Mouse (Mus musculus): ENCODE results near the gene Sephs2. TPM values are rescaled to one million over a fixed set of nuclear protein-coding genes. Genes with fewer than 3 reads are reported as not detected.

Gene Sephs2
- polyA plus RNA-seq, 1 experiment from 2014 or later: 180 TPM

DNA sequence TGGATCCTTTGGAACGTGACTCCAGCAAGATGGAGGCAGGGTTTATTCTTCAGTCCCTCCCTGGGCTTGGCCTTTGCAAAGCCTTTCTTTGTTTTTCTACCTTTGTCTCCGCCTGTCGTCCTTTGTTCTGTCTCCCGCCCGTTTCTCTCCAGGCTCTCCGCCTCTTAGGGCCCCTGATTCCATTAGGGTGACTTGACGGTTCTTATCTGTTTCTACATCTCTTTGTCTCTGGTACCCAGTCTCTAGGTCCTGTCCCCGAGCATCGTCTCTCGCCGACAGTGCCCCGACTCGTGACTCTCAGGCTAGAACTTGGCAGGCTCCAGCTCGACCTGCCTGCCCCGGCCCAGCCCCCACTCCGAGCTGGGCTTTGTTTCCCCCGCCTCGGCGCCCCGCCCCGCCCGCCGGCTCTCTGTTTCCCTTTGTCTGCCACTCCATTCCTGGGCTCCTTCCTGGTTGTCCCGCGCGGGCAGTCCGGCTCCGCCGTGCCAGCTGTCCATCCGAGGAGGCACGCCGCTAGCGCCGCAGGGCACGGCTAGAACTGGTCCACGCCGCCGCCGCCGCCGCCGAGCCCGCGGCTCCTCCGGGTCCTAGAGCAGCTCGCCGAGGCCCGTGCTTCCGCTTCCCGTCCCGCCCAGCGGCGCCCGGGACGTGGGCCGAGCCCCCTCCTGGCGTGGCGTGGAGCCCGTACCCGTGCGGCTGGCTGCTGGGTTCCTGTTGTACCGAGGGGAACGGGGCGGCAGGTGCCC, 41.1 kb downstream of the Sephs2 start, which contains the start of the genes Zfp553 and Sept1:
Gene Zfp553, plus strand, starts transcription at position 440 of the 746 bp plus-strand sequence.
Gene Sept1, minus strand, starts transcription at position 509 of the 746 bp plus-strand sequence.
- H3K4me1 ChIP-seq (ENCODE audit: control insufficient read depth, low read depth, low read length): peaks cover 22% of the 10 kb centered on the region
- peak; percentile 84 for ATAC-seq (ENCODE audit: low read depth)
- no peaks in the 10 kb centered on the region for H3K27me3 ChIP-seq (ENCODE audit: control insufficient read depth, insufficient read depth, low read depth, low read length)
- H3K9me3 ChIP-seq (replicated peaks; ENCODE audit: control insufficient read depth, low read length): no peaks in the 10 kb centered on the region
- H3K4me3 ChIP-seq (ENCODE audit: low read depth, low read length): peak within 1 kb of the TSS; percentile 92
- peak within 1 kb of the TSS; percentile 95 for H3K9ac ChIP-seq (ENCODE audit: low read depth, low read length)
- under 1% methylated on average over 64 of the region's 64 CpGs for WGBS (ENCODE audit: insufficient replicate concordance)
- H3K27ac ChIP-seq (ENCODE audit: low read length): peak within 1 kb of the TSS; percentile 91
- H3K4me2 ChIP-seq (ENCODE audit: low read depth, low read length): peak within 1 kb of the TSS; percentile 76
- peaks cover 18% of the 10 kb centered on the region for H3K36me3 ChIP-seq (ENCODE audit: control insufficient read depth, insufficient read depth)

GRCm38 (mm10) chr7:127231826-127232621, 41.8 kb downstream of the Sephs2 start:
- H3K4me1 ChIP-seq (ENCODE audit: control insufficient read depth, low read depth, low read length): peaks cover 30% of the 10 kb centered on the region
- ATAC-seq (ENCODE audit: low read depth): no peak
- peak overlapping the region; percentile 95 for H3K9ac ChIP-seq (ENCODE audit: low read depth, low read length)
- H3K27me3 ChIP-seq (ENCODE audit: control insufficient read depth, insufficient read depth, low read depth, low read length): no peaks in the 10 kb centered on the region
- peak overlapping the region; percentile 76 for H3K4me2 ChIP-seq (ENCODE audit: low read depth, low read length)
- H3K27ac ChIP-seq (ENCODE audit: low read length): peak overlapping the region; percentile 91
- 4% methylated on average over 20 of the region's 20 CpGs for WGBS (ENCODE audit: insufficient replicate concordance)
- peaks cover 18% of the 10 kb centered on the region for H3K36me3 ChIP-seq (ENCODE audit: control insufficient read depth, insufficient read depth)
- peak overlapping the region; percentile 92 for H3K4me3 ChIP-seq (ENCODE audit: low read depth, low read length)
- no peaks in the 10 kb centered on the region for H3K9me3 ChIP-seq (replicated peaks; ENCODE audit: control insufficient read depth, low read length)

GRCm38 (mm10) chr7:127231376-127231775, 42.5 kb downstream of the Sephs2 start:
- Histone ChIP-seq H3K36me3 (ENCODE audit: control insufficient read depth, insufficient read depth) (peaks cover 15% of the 10 kb centered on the region), H3K4me1 (ENCODE audit: control insufficient read depth, low read depth, low read length) (peaks cover 34% of the 10 kb centered on the region), H3K4me3 (ENCODE audit: low read depth, low read length) (peak overlapping the region; percentile 92), H3K4me2 (ENCODE audit: low read depth, low read length) (peak overlapping the region; percentile 76), H3K9ac (ENCODE audit: low read depth, low read length) (peak overlapping the region; percentile 95), H3K27me3 (ENCODE audit: control insufficient read depth, insufficient read depth, low read depth, low read length) (no peaks in the 10 kb centered on the region), H3K9me3 (replicated peaks; ENCODE audit: control insufficient read depth, low read length) (no peaks in the 10 kb centered on the region), H3K27ac (ENCODE audit: low read length) (no peak overlapping the region; the same call in 1 of the 2 replicates)
- no peak for ATAC-seq (ENCODE audit: low read depth)
- WGBS (ENCODE audit: insufficient replicate concordance): 46% methylated on average over 3 of the region's 3 CpGs

DNA sequence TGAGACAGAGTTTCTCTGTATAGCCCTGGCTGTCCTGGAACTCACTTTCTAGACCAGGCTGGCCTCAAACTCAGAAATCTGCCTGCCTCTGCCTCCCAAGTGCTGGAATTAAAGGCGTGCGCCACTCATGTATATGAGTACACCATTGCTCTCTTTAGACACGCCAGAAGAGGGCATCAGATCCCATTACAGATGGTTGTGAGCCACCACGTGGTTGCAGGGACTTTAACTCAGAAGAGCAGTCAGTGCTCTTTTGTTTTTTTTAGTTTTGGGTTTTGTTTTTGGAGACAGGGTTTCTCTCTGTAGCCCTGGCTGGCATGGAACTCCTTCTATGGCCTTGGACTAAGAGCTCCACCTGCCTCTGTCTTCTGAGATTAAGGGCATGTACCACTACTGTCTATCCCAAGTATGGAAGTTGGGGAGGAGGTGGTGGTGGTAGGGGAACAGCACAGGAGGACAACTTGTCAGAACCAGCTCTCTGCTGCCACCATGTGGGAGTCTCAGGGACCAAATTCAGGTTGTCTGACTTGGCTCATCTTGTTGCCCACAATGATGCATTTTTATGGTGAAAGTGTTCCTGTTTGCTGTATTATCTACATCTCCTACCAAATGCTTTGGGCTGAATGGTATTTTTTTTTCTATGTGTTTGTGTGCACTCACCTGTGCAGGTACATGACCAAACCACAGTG, 45.1 kb downstream of the Sephs2 start:
- Histone ChIP-seq H3K9me3 (replicated peaks; ENCODE audit: control insufficient read depth, low read length) (no peaks in the 10 kb centered on the region), H3K27me3 (ENCODE audit: control insufficient read depth, insufficient read depth, low read depth, low read length) (no peaks in the 10 kb centered on the region), H3K36me3 (ENCODE audit: control insufficient read depth, insufficient read depth) (0 out of 2 replicates have a peak, but pooled peaks cover 2% of the 10 kb centered on the region), H3K4me3 (ENCODE audit: low read depth, low read length) (no peak overlapping the region), H3K9ac (ENCODE audit: low read depth, low read length) (no peak overlapping the region), H3K4me2 (ENCODE audit: low read depth, low read length) (no peak overlapping the region), H3K4me1 (ENCODE audit: control insufficient read depth, low read depth, low read length) (peaks cover 56% of the 10 kb centered on the region), H3K27ac (ENCODE audit: low read length) (peak overlapping the region; percentile 55)
- WGBS (ENCODE audit: insufficient replicate concordance): 44% methylated on average over 4 of the region's 4 CpGs
- peak; percentile 17 for ATAC-seq (ENCODE audit: low read depth)

GRCm38 (mm10) chr7:127225147-127225995, 48.5 kb downstream of the Sephs2 start:
- 52% methylated on average over 11 of the region's 11 CpGs for WGBS (ENCODE audit: insufficient replicate concordance)

DNA sequence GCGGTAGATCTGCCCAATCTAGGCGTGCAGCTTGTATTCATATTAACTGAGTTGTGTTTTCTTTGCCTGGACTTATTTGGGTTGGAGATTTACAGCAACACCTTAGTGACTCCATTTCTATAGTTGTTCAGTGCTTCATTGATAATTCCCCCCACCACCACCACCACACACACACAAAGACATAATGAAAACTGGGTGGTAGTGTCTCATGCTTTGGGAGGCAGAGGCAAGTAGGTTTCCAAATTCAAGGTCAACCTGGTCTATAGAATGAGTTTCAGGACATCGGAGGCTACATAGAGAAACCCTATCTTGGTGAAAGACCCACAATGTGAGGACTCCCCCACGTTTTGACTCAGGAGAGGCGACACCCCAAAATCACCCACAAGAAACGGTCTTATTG, 49.2 kb downstream of the Sephs2 start:
- H3K9me3 ChIP-seq (replicated peaks; ENCODE audit: control insufficient read depth, low read length): no peaks in the 10 kb centered on the region
- H3K36me3 ChIP-seq (ENCODE audit: control insufficient read depth, insufficient read depth): 0 out of 2 replicates have a peak, but pooled peaks cover 2% of the 10 kb centered on the region
- peak overlapping the region; percentile 94 for H3K27ac ChIP-seq (ENCODE audit: low read length)
- H3K4me3 ChIP-seq (ENCODE audit: low read depth, low read length): no peak overlapping the region
- no peak overlapping the region for H3K9ac ChIP-seq (ENCODE audit: low read depth, low read length)
- ATAC-seq (ENCODE audit: low read depth): no peak
- no peaks in the 10 kb centered on the region for H3K27me3 ChIP-seq (ENCODE audit: control insufficient read depth, insufficient read depth, low read depth, low read length)
- H3K4me2 ChIP-seq (ENCODE audit: low read depth, low read length): no peak overlapping the region
- WGBS (ENCODE audit: insufficient replicate concordance): 79% methylated on average over 6 of the region's 6 CpGs
- H3K4me1 ChIP-seq (ENCODE audit: control insufficient read depth, low read depth, low read length): peaks cover 51% of the 10 kb centered on the region

More at GRCm38 (mm10) chr7:127225147-127225995, 48.5 kb downstream of the Sephs2 start:
- Histone ChIP-seq H3K4me2 (ENCODE audit: low read depth, low read length) (peak overlapping the region; percentile 60), H3K4me3 (ENCODE audit: low read depth, low read length) (peak overlapping the region; percentile 21), H3K27ac (ENCODE audit: low read length) (peak overlapping the region; percentile 94), H3K9me3 (replicated peaks; ENCODE audit: control insufficient read depth, low read length) (no peaks in the 10 kb centered on the region), H3K9ac (ENCODE audit: low read depth, low read length) (peak overlapping the region; percentile 53), H3K27me3 (ENCODE audit: control insufficient read depth, insufficient read depth, low read depth, low read length) (no peaks in the 10 kb centered on the region), H3K36me3 (ENCODE audit: control insufficient read depth, insufficient read depth) (0 out of 2 replicates have a peak, but pooled peaks cover 2% of the 10 kb centered on the region), H3K4me1 (ENCODE audit: control insufficient read depth, low read depth, low read length) (peaks cover 51% of the 10 kb centered on the region)
- peak; percentile 88 for ATAC-seq (ENCODE audit: low read depth)

GRCm38 (mm10) chr7:127223515-127224478, 50.1 kb downstream of the Sephs2 start:
- WGBS (ENCODE audit: insufficient replicate concordance): 64% methylated on average over 6 of the region's 6 CpGs
- Histone ChIP-seq H3K9me3 (replicated peaks; ENCODE audit: control insufficient read depth, low read length) (no peaks in the 10 kb centered on the region), H3K4me2 (ENCODE audit: low read depth, low read length) (peak overlapping the region; percentile 31)

More at GRCm38 (mm10) chr7:127223515-127224478, 50.1 kb downstream of the Sephs2 start:
- peak; percentile 74 for ATAC-seq (ENCODE audit: low read depth)
- Histone ChIP-seq H3K4me3 (ENCODE audit: low read depth, low read length) (no peak overlapping the region), H3K9ac (ENCODE audit: low read depth, low read length) (peak overlapping the region; percentile 11), H3K27me3 (ENCODE audit: control insufficient read depth, insufficient read depth, low read depth, low read length) (no peaks in the 10 kb centered on the region), H3K27ac (ENCODE audit: low read length) (peak overlapping the region; percentile 94), H3K4me1 (ENCODE audit: control insufficient read depth, low read depth, low read length) (peaks cover 57% of the 10 kb centered on the region), H3K36me3 (ENCODE audit: control insufficient read depth, insufficient read depth) (no peaks in the 10 kb centered on the region)
